In genomic region chr17:27455012-27455784, GRCm38 (mm10) we compare ENCODE assay signal across 19 mouse cellular contexts.
DNase-seq lines count a peak whose midpoint lies in the region; ATAC-seq and TF ChIP-seq lines count a peak whose summit lies in the region.
"Had no signal": no experiment of that assay in that cellular context is flagged by ENCODE, and none has a peak within 500 bp of the region (broad histone marks: within the 10 kb centered on the region; RNA-seq: fewer than 3 reads in every experiment).

No protein-coding gene starts in this region.

- TF ChIP-seq POLR2A in cerebellum, adult 2 months (IDR thresholded peaks at IDR 0.05; ENCODE audit: borderline replicate concordance, insufficient read depth, low read length) = no peak
- TF ChIP-seq POLR2A in testis, adult 2 months (IDR thresholded peaks at IDR 0.05; ENCODE audit: control insufficient read depth, low read depth, low read length) = no peak

- peak in 1 of 2 experiments; percentile 64 for DNase-seq in cerebellum, adult 2 months
- DNase-seq in cerebellum, postnatal 10 days = no peak
- peak; percentile 69 for DNase-seq in cerebellum, adult 9-11 months
- DNase-seq in testis, postnatal 10 days (ENCODE audit: low spot score) = no peak
- no peak for DNase-seq in adrenal gland, postnatal 36 days
- DNase-seq: adrenal gland, adult 8-10 months; adrenal gland, postnatal 14 days; embryo, embryonic 11 days; gastrocnemius, adult 2 months had no signal

- H3K36me3 ChIP-seq in testis, adult 2 months (ENCODE audit: control insufficient read depth, insufficient read depth, low read length) = no peaks in the 10 kb centered on the region
- H3K36me3 ChIP-seq: embryonic facial prominence, embryonic 13.5 days; embryonic facial prominence, embryonic 15.5 days; forebrain, embryonic 10.5 days had no signal

- no peak overlapping the region for H3K4me3 ChIP-seq in cerebellum, adult 2 months (replicated peaks; ENCODE audit: insufficient read depth, low read depth, low read length)
- H3K4me3 ChIP-seq in testis, adult 2 months (ENCODE audit: control insufficient read depth, low read depth, low read length) = peak overlapping the region; percentile 24; the same call in 1 of the 2 replicates
- H3K4me3 ChIP-seq: embryonic facial prominence, embryonic 13.5 days; embryonic facial prominence, embryonic 15.5 days; erythroblast, embryonic 14.5 days; forebrain, embryonic 10.5 days; gastrocnemius, adult 2 months had no signal

- no peaks in the 10 kb centered on the region for H3K27me3 ChIP-seq in cerebellum, adult 2 months (ENCODE audit: control insufficient read depth, insufficient read depth, low read length)
- no peaks in the 10 kb centered on the region for H3K27me3 ChIP-seq in testis, adult 2 months (ENCODE audit: control insufficient read depth, insufficient read depth, low read length)
- H3K27me3 ChIP-seq: embryonic facial prominence, embryonic 13.5 days had no signal

- TF ChIP-seq CTCF in cerebellum, adult 2 months (IDR thresholded peaks at IDR 0.05; ENCODE audit: borderline replicate concordance, insufficient read depth, low read depth, low read length) = no peak
- TF ChIP-seq CTCF in testis, adult 2 months (IDR thresholded peaks at IDR 0.05; ENCODE audit: control insufficient read depth, insufficient read depth, insufficient replicate concordance, low read depth, low read length) = no peak

- WGBS in cerebellum, adult 2 months = 30% methylated on average over 9 of the region's 9 CpGs

- H3K27ac ChIP-seq in cerebellum, adult 2 months (ENCODE audit: insufficient read depth, low read length) = peak overlapping the region; percentile 86
- no peak overlapping the region for H3K27ac ChIP-seq in testis, adult 2 months (ENCODE audit: control insufficient read depth, insufficient read depth, low read depth, low read length)
- H3K27ac ChIP-seq: embryonic facial prominence, embryonic 13.5 days; embryonic facial prominence, embryonic 15.5 days; forebrain, embryonic 10.5 days; gastrocnemius, adult 2 months had no signal

- H3K4me1 ChIP-seq in cerebellum, adult 2 months (ENCODE audit: control insufficient read depth, insufficient read depth, low read length) = peaks cover 92% of the 10 kb centered on the region
- H3K4me1 ChIP-seq in testis, adult 2 months (ENCODE audit: control insufficient read depth, insufficient read depth, low read length) = no peaks in the 10 kb centered on the region
- H3K4me1 ChIP-seq: embryonic facial prominence, embryonic 13.5 days; embryonic facial prominence, embryonic 15.5 days; forebrain, embryonic 10.5 days had no signal

- no peak for ATAC-seq in cerebellum, adult (ENCODE audit: insufficient number of reproducible peaks, low FRiP score, low TSS enrichment)
- ATAC-seq: activated CD4-positive, CD25-positive, alpha-beta regulatory T cell, adult 4 months; forebrain, embryonic 14.5 days; forebrain, embryonic 16.5 days; Patski had no signal
